Mouse (Mus musculus): ENCODE results near the gene Calcb.

- TF ChIP-seq ZC3H11A (IDR thresholded peaks at IDR 0.05; ENCODE audit: borderline replicate concordance, low read depth, low read length) (no peak), MAFK (IDR thresholded peaks at IDR 0.05; ENCODE audit: insufficient read depth, low read depth, low read length) (no peak), CHD2 (IDR thresholded peaks at IDR 0.05; ENCODE audit: low read depth, low read length) (no peak)
Observed at GRCm38 (mm10) chr7:114718300-114718699, at the start of gene Calcb.
